Mouse (Mus musculus) limb, embryonic 13.5 days (tissue): ENCODE measurements at regions not wholly inside any gene's neighbourhood (a gene's known extent, or its start where the extent isn't known, plus 50 kb on each side); places are given as distances from the start of the nearest gene placed in this dataset.
A peak's percentile ranks its signal among the peaks of the same experiment; 100 is the strongest.

Experiments used
- ATAC-seq: fragments of 200-750 bp; cut with Nextera tagmentation; 2 replicates; pipeline ENCODE4 v1.8.0; 2017; ENCODE audit warnings: low read depth, moderate number of reproducible peaks, moderate TSS enrichment; ENCODE audit not compliant: low FRiP score
- H3K27ac ChIP-seq: fragments of 300-500 bp; sonication (generic); 2 replicates; pipeline ENCODE4 v1.5.1; 2015; ENCODE audit warnings: inconsistent platforms, mild to moderate bottlenecking, moderate library complexity
- H3K27me3 ChIP-seq: fragments of 300-500 bp; sonication (generic); 2 replicates; pipeline ENCODE4 v1.6.1; 2015; ENCODE audit warnings: mild to moderate bottlenecking, inconsistent platforms
- H3K36me3 ChIP-seq: fragments of 300-500 bp; sonication (generic); 2 replicates; pipeline ENCODE4 v1.6.1; 2015; ENCODE audit warnings: inconsistent platforms, mild to moderate bottlenecking, moderate library complexity
- H3K4me1 ChIP-seq: fragments of 300-500 bp; sonication (generic); 2 replicates; pipeline ENCODE4 v1.6.1; 2015; ENCODE audit warnings: inconsistent platforms
- H3K4me2 ChIP-seq: fragments of 300-500 bp; sonication (generic); replicated peaks from 2 replicates; pipeline ENCODE4 v1.6.1; 2015; ENCODE audit warnings: inconsistent platforms, mild to moderate bottlenecking, moderate library complexity
- H3K4me3 ChIP-seq: fragments of 300-500 bp; sonication (generic); 2 replicates; pipeline ENCODE4 v1.5.1; 2015; ENCODE audit warnings: moderate library complexity, mild to moderate bottlenecking, inconsistent platforms
- H3K9ac ChIP-seq: fragments of 300-500 bp; sonication (generic); 2 replicates; pipeline ENCODE4 v1.6.1; 2015; ENCODE audit warnings: mild to moderate bottlenecking, inconsistent platforms
- H3K9me3 ChIP-seq: fragments of 300-500 bp; sonication (generic); 2 replicates; pipeline ENCODE4 v1.6.1; 2016; ENCODE audit warnings: inconsistent platforms
- WGBS: fragments of 180-500 bp; shearing (Covaris S2); methylation state at CpG from one replicate; pipeline ENCODE4 v1.1.7; 2015; 5-methylcytosine and 5-hydroxymethylcytosine counted together

GRCm38 (mm10) chr8:127884641-127885040 is 473.8 kb upstream of the Nrp1 start:
- no peak overlapping the region for H3K27ac ChIP-seq
- H3K4me1 ChIP-seq = no peaks in the 10 kb centered on the region
- ATAC-seq = no peak
- H3K9me3 ChIP-seq = no peaks in the 10 kb centered on the region
- no peak overlapping the region for H3K4me2 ChIP-seq
- no peaks in the 10 kb centered on the region for H3K27me3 ChIP-seq
- 74% methylated on average over 1 of the region's 1 CpGs for WGBS
- H3K9ac ChIP-seq = no peak overlapping the region
- no peaks in the 10 kb centered on the region for H3K36me3 ChIP-seq
- no peak overlapping the region for H3K4me3 ChIP-seq

GRCm38 (mm10) chr8:127885211-127885610 is 473.2 kb upstream of the Nrp1 start:
- H3K9ac ChIP-seq = no peak overlapping the region
- H3K27ac ChIP-seq = no peak overlapping the region
- WGBS = 86% methylated on average over 3 of the region's 3 CpGs
- H3K36me3 ChIP-seq = no peaks in the 10 kb centered on the region
- no peaks in the 10 kb centered on the region for H3K9me3 ChIP-seq
- H3K4me2 ChIP-seq = no peak overlapping the region
- no peak for ATAC-seq
- H3K27me3 ChIP-seq = no peaks in the 10 kb centered on the region
- H3K4me3 ChIP-seq = no peak overlapping the region
- no peaks in the 10 kb centered on the region for H3K4me1 ChIP-seq

- H3K9me3 ChIP-seq = no peaks in the 10 kb centered on the region
- no peaks in the 10 kb centered on the region for H3K36me3 ChIP-seq
- no peak overlapping the region for H3K27ac ChIP-seq
- no peak for ATAC-seq
- 8% methylated on average over 3 of the region's 3 CpGs for WGBS
- H3K4me1 ChIP-seq = peaks cover 1% of the 10 kb centered on the region; the same call in 1 of the 2 replicates
- H3K9ac ChIP-seq = no peak overlapping the region
- no peaks in the 10 kb centered on the region for H3K27me3 ChIP-seq
- H3K4me2 ChIP-seq = no peak overlapping the region
- H3K4me3 ChIP-seq = no peak overlapping the region
These were observed 472.6 kb upstream of the Nrp1 start for GRCm38 (mm10) chr8:127885831-127886230.

- ATAC-seq = no peak
- H3K27ac ChIP-seq = no peak overlapping the region
- no peaks in the 10 kb centered on the region for H3K36me3 ChIP-seq
- no peak overlapping the region for H3K9ac ChIP-seq
- no peak overlapping the region for H3K4me2 ChIP-seq
- H3K27me3 ChIP-seq = no peaks in the 10 kb centered on the region
- H3K4me1 ChIP-seq = peaks cover 4% of the 10 kb centered on the region; the same call in 1 of the 2 replicates
- 20% methylated on average over 6 of the region's 6 CpGs for WGBS
- no peak overlapping the region for H3K4me3 ChIP-seq
- no peaks in the 10 kb centered on the region for H3K9me3 ChIP-seq
These were observed 467.7 kb upstream of the Nrp1 start for GRCm38 (mm10) chr8:127890729-127891128.

- Histone ChIP-seq H3K4me1 (peaks cover 4% of the 10 kb centered on the region; the same call in 1 of the 2 replicates), H3K36me3 (no peaks in the 10 kb centered on the region), H3K4me2 (no peak overlapping the region), H3K9me3 (no peaks in the 10 kb centered on the region), H3K27ac (no peak overlapping the region), H3K4me3 (no peak overlapping the region), H3K9ac (no peak overlapping the region), H3K27me3 (no peaks in the 10 kb centered on the region)
- ATAC-seq = no peak
These were observed 464.1 kb upstream of the Nrp1 start for GRCm38 (mm10) chr8:127894284-127894683.

GRCm38 (mm10) chr8:127908436-127908835 is 450.0 kb upstream of the Nrp1 start:
- ATAC-seq = no peak
- Histone ChIP-seq H3K9ac (no peak overlapping the region), H3K9me3 (no peaks in the 10 kb centered on the region), H3K4me3 (no peak overlapping the region), H3K27me3 (no peaks in the 10 kb centered on the region), H3K27ac (no peak overlapping the region), H3K4me1 (no peaks in the 10 kb centered on the region), H3K4me2 (no peak overlapping the region), H3K36me3 (no peaks in the 10 kb centered on the region)
- WGBS = 86% methylated on average over 5 of the region's 5 CpGs

- WGBS = 84% methylated on average over 2 of the region's 2 CpGs
- ATAC-seq = no peak
- Histone ChIP-seq H3K4me2 (no peak overlapping the region), H3K4me1 (no peaks in the 10 kb centered on the region), H3K9me3 (no peaks in the 10 kb centered on the region), H3K27me3 (no peaks in the 10 kb centered on the region), H3K9ac (no peak overlapping the region), H3K27ac (no peak overlapping the region), H3K4me3 (no peak overlapping the region), H3K36me3 (no peaks in the 10 kb centered on the region)
These were observed 448.8 kb upstream of the Nrp1 start for GRCm38 (mm10) chr8:127909580-127909979.

- Histone ChIP-seq H3K4me1 (0 out of 2 replicates have a peak, but pooled peaks cover 5% of the 10 kb centered on the region), H3K9me3 (no peaks in the 10 kb centered on the region), H3K36me3 (no peaks in the 10 kb centered on the region), H3K27me3 (no peaks in the 10 kb centered on the region), H3K9ac (no peak overlapping the region), H3K4me2 (no peak overlapping the region), H3K27ac (no peak overlapping the region), H3K4me3 (no peak overlapping the region)
- ATAC-seq = no peak
- WGBS = 69% methylated on average over 3 of the region's 3 CpGs
These were observed 444.3 kb upstream of the Nrp1 start for GRCm38 (mm10) chr8:127914086-127914485.

- Histone ChIP-seq H3K4me2 (no peak overlapping the region), H3K4me1 (0 out of 2 replicates have a peak, but pooled peaks cover 5% of the 10 kb centered on the region), H3K9me3 (no peaks in the 10 kb centered on the region), H3K4me3 (no peak overlapping the region), H3K9ac (no peak overlapping the region), H3K27ac (no peak overlapping the region), H3K36me3 (no peaks in the 10 kb centered on the region), H3K27me3 (no peaks in the 10 kb centered on the region)
- ATAC-seq = no peak
- 74% methylated on average over 2 of the region's 2 CpGs for WGBS
These were observed 443.5 kb upstream of the Nrp1 start for GRCm38 (mm10) chr8:127914914-127915313.

- ATAC-seq = 0 out of 2 replicates have a peak, but pooled peaks have one; percentile 59
- no peak overlapping the region for H3K27ac ChIP-seq
- no peak overlapping the region for H3K9ac ChIP-seq
- H3K4me1 ChIP-seq = 0 out of 2 replicates have a peak, but pooled peaks cover 5% of the 10 kb centered on the region
- no peaks in the 10 kb centered on the region for H3K9me3 ChIP-seq
- H3K27me3 ChIP-seq = no peaks in the 10 kb centered on the region
- WGBS = 33% methylated on average over 2 of the region's 2 CpGs
- H3K36me3 ChIP-seq = no peaks in the 10 kb centered on the region
- no peak overlapping the region for H3K4me3 ChIP-seq
- H3K4me2 ChIP-seq = no peak overlapping the region
These were observed 442.8 kb upstream of the Nrp1 start for GRCm38 (mm10) chr8:127915591-127916028.

GRCm38 (mm10) chr8:127921925-127922324 is 436.5 kb upstream of the Nrp1 start:
- 82% methylated on average over 1 of the region's 1 CpGs for WGBS
- no peaks in the 10 kb centered on the region for H3K9me3 ChIP-seq
- H3K4me3 ChIP-seq = no peak overlapping the region
- H3K4me2 ChIP-seq = no peak overlapping the region
- no peaks in the 10 kb centered on the region for H3K27me3 ChIP-seq
- no peaks in the 10 kb centered on the region for H3K36me3 ChIP-seq
- H3K4me1 ChIP-seq = no peaks in the 10 kb centered on the region
- no peak overlapping the region for H3K27ac ChIP-seq
- no peak for ATAC-seq
- H3K9ac ChIP-seq = no peak overlapping the region

- no peaks in the 10 kb centered on the region for H3K9me3 ChIP-seq
- H3K9ac ChIP-seq = no peak overlapping the region
- H3K4me2 ChIP-seq = no peak overlapping the region
- H3K36me3 ChIP-seq = no peaks in the 10 kb centered on the region
- WGBS = 82% methylated on average over 4 of the region's 4 CpGs
- no peak overlapping the region for H3K4me3 ChIP-seq
- H3K27me3 ChIP-seq = no peaks in the 10 kb centered on the region
- ATAC-seq = no peak
- H3K27ac ChIP-seq = no peak overlapping the region
- no peaks in the 10 kb centered on the region for H3K4me1 ChIP-seq
These were observed 435.1 kb upstream of the Nrp1 start for GRCm38 (mm10) chr8:127923321-127923720.

- Histone ChIP-seq H3K4me2 (no peak overlapping the region), H3K27me3 (no peaks in the 10 kb centered on the region), H3K9ac (no peak overlapping the region), H3K4me3 (no peak overlapping the region), H3K4me1 (no peaks in the 10 kb centered on the region), H3K9me3 (no peaks in the 10 kb centered on the region), H3K27ac (no peak overlapping the region), H3K36me3 (no peaks in the 10 kb centered on the region)
- ATAC-seq = no peak
- WGBS = 87% methylated on average over 1 of the region's 1 CpGs
These were observed 426.1 kb upstream of the Nrp1 start for GRCm38 (mm10) chr8:127932276-127932675.
